Mouse (Mus musculus) layer of hippocampus, adult 9-11 months (tissue): ENCODE data around the gene Cd3d.
"Not testable (repeated sequence)": the region's sequence is repeated elsewhere in the genome, so short reads cannot be mapped to it uniquely, and the experiment has no call there.

ENCODE experiments used
- DNase-seq: peaks from one replicate; pipeline ENCODE4 v3.0.0; 2022

Gene Cd3d

GRCm38 (mm10) chr9:44981676-44982075, at the start of gene Cd3d:
Cd3d (plus strand) TSS chr9:44981786.
- DNase-seq = no peak

- DNase-seq = no peak
Observed at GRCm38 (mm10) chr9:44941756-44942155, 39.8 kb upstream of the Cd3d start.

GRCm38 (mm10) chr9:44942421-44942820, 39.2 kb upstream of the Cd3d start:
- DNase-seq = no peak

GRCm38 (mm10) chr9:44946185-44946695, 35.3 kb upstream of the Cd3d start:
- peak; percentile 25 for DNase-seq

- DNase-seq = no peak
Observed at GRCm38 (mm10) chr9:44947836-44948235, 33.8 kb upstream of the Cd3d start.

- no peak for DNase-seq
Observed at GRCm38 (mm10) chr9:44954432-44954831, 27.2 kb upstream of the Cd3d start.

- peak; percentile 98 for DNase-seq
Observed at GRCm38 (mm10) chr9:44965126-44965832, 16.3 kb upstream of the Cd3d start, which contains the start of gene Ube4a. Ube4a (minus strand) TSS chr9:44965600.

GRCm38 (mm10) chr9:44965833-44966466, 15.6 kb upstream of the Cd3d start:
- no peak for DNase-seq

- peak; percentile 56 for DNase-seq
Observed at GRCm38 (mm10) chr9:44966815-44967242, 14.8 kb upstream of the Cd3d start.

GRCm38 (mm10) chr9:44967763-44968162, 13.8 kb upstream of the Cd3d start:
- not testable (repeated sequence) for DNase-seq

GRCm38 (mm10) chr9:44969450-44969849, 12.1 kb upstream of the Cd3d start:
- no peak for DNase-seq

- no peak for DNase-seq
Observed at GRCm38 (mm10) chr9:44977813-44978212, 3.8 kb upstream of the Cd3d start.

GRCm38 (mm10) chr9:44979806-44980205, 1.8 kb upstream of the Cd3d start:
- no peak for DNase-seq

- no peak for DNase-seq
Observed at GRCm38 (mm10) chr9:44980242-44980641, 1.3 kb upstream of the Cd3d start, which contains the start of gene Cd3g. Cd3g (minus strand) TSS chr9:44980431.

- DNase-seq = no peak
Observed at GRCm38 (mm10) chr9:44981104-44981503, 482 bp upstream of the Cd3d start.

- DNase-seq = no peak
Observed at GRCm38 (mm10) chr9:44982081-44982480, 495 bp downstream of the Cd3d start.

- DNase-seq = no peak
Observed at GRCm38 (mm10) chr9:44982531-44982930, 945 bp downstream of the Cd3d start.

GRCm38 (mm10) chr9:44983001-44983400, 1.4 kb downstream of the Cd3d start:
- no peak for DNase-seq

- DNase-seq = no peak
Observed at GRCm38 (mm10) chr9:44985721-44986161, 4.2 kb downstream of the Cd3d start.

GRCm38 (mm10) chr9:44986242-44986781, 4.7 kb downstream of the Cd3d start:
- peak; percentile 10 for DNase-seq

- no peak for DNase-seq
Observed at GRCm38 (mm10) chr9:44986976-44987375, 5.4 kb downstream of the Cd3d start.

- no peak for DNase-seq
Observed at GRCm38 (mm10) chr9:44991821-44992220, 10.2 kb downstream of the Cd3d start.

GRCm38 (mm10) chr9:44992271-44992670, 10.7 kb downstream of the Cd3d start:
- DNase-seq = no peak

- no peak for DNase-seq
Observed at GRCm38 (mm10) chr9:44993268-44993667, 11.7 kb downstream of the Cd3d start.
